Mouse (Mus musculus) fibroblast of lung, adult 2 months (primary cell): Measurements from ENCODE around the gene Pdzd7.
A peak's percentile ranks its signal among the peaks of the same experiment; 100 is the strongest.

Source experiments
- DNase-seq: peaks from one replicate; pipeline ENCODE4 v3.0.0-alpha.2; 2011; ENCODE audit warnings: low read depth

The Pdzd7 gene

DNA sequence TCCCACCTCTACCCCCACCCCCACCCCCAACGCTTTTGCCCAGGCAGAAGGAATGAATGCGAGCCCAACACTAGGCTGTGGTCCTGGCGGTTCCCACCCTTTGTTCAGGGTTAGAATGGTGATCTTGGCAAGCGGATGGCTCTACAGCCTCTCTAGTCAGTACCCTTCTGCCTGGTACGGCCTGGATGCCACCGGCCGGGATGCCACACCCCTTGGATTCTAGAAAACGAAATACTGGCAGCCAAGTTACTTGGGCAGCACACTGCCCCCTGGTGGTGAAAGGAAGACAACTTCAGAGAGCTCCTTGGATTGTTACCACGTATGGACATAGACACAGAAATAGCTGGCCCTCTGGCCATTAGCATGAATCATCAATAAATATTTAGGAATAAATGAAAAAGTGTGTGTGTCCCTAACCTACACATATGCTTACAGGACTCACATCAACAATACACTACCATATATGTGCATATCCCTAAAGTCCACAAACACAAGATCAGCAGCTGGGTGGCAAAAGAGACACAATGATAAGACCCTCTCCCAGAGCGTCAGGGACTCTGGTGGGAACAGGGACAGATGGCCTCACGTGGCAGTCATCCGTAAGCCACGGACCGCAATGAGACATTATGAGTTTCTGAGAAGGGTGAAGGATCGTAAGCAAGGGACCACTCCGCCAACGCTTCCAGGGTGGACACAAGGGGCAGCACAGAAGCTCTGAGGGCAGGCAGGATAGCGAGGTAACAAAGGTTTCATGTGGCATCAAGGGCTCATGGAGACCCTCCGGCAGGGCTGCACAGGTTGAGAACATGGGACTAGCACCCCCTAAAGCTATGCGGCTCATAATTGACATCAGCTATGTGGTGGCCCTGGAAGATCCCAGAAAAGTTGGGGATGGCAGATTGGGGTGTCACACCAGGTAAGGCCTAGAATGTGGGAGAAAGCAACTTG lies 14.5 kb downstream of the Pdzd7 start:
- no peak for DNase-seq

DNA sequence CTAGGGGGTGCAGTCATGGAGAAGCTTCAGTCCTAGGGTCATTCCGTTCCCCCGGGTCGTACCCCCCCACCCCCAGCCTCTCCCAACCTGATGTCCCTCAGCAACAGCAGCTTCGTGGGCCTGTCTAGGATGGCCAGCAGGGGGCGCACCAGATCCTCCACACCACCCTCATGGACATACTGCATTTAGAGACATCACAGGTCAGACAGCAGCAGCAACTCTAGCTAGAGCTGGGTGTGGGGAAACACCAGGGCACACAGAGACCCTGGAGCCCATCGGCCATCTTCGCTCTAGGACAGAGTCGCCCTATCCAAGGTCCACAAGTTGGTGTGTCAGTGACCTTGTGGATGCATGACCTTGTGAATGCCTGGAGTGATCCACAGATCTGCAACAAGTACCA lies 15.4 kb downstream of the Pdzd7 start:
- DNase-seq, result no peak

DNA sequence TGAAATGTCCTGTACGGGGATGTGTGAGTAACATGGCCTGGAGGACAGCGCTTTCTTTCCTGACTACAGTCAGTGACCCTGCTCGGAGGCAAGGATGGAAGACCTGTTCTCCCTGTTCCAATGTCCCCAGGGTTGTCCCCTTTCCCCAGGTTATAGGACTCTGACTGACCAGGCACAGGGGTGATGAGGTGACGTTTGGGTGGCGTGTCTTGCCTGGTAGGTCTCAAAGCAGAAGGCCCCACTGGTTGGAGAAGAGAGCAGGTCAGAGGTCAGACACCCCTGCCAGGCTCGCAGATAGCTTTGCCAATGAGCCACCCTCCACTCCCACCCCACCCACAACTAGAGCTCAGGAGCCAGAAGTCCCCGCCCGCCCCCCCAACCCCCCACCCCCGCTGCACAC lies 15.9 kb downstream of the Pdzd7 start:
- no peak for DNase-seq

DNA sequence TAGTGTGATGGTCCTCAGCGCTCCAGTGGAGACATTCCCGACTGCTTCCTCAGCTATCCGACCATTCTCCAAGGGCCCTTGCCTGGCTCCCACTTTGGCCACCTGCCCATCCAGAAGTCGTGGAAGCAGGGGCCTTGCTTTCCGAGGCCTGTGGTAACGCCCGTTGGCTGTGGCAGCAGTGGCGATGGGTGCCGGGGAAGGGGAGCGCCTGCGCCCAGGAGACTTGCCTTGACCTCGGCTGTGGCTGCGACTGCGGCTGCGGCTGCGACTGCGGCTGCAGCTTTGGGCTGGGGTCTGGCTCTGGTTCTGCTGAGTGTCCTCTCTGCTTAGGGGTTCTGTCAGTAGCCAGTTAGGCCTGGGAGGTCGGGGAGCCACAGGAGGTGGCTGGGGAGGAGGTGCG lies 16.8 kb downstream of the Pdzd7 start:
- no peak for DNase-seq

DNA sequence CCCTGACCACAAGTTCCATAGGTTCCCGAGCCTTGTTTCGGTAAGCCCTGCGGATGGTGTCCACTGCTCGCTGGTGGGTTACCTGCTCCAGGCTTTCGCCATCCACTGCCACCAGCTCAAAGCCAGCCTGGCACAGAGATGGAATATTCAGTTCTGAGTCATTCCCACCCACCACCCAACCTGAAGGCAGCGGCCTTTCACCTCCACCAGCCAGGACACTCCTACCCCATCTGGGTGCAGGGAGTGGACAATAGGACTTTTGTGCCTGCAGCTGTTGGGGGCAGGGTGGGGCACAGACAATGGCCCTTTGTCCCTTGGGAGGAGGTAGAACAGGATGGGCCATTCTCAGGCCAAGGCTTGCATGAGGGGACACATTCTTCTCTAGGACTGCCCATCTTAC lies 17.7 kb downstream of the Pdzd7 start:
- DNase-seq, result no peak

DNA sequence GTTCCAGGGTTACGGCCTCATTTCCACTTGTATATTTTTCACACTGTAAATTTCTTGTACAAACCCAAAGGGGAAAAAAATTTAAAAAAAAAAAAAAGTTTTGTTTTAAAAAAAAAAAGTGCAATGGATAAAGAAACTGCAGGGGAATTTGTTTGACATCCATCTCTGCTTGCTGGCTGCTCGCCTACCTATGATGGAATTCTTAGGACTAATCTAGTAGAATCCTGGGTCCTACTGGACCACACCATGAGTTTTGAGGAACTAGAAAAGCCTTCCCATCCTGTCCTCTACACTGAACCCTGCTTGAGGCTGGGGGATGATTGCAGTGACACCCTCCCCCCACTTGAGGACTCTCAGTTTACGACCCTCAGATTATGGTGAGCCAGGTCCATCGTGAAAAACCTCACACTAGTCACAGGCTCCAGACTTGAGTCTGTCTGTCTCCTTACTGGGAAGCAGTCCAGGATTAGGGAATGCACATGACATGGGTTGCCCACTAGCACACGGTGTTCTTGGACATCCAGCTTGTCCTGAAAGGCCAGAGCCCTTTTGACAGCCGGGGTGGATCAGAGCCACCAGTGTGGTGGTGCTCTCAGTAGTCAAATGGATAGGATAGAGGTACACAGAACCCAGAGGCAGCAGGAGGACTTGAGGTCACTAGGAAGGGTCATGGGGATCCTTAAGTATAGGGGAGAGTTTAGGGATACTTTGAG lies 18.4 kb downstream of the Pdzd7 start:
- DNase-seq, result no peak

DNA sequence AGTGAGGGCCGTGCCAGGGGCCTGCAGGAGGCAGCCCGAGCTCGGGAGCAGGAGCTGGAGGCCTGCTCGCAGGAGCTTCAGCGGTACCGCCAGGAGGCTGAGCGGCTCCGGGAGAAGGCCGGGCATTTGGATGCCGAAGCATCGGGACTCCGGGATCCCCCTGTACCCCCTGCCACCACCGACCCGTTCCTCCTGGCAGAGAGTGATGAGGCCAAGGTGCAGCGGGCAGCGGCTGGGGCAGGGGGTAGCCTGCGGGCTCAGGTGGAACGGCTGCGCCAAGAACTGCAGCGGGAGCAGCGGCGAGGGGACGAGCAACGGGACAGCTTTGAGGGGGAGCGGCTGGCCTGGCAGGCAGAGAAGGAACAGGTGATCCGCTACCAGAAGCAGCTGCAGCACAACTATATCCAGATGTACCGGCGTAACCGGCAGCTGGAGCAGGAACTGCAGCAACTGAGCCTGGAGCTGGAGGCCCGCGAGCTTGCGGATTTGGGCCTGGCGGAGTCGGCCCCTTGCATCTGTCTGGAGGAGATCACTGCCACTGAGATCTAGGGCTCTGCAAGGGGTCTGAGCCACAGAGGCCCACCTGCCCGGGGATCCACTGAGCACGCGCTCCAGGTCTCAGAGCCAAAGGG lies 19.5 kb downstream of the Pdzd7 start:
- no peak for DNase-seq

DNA sequence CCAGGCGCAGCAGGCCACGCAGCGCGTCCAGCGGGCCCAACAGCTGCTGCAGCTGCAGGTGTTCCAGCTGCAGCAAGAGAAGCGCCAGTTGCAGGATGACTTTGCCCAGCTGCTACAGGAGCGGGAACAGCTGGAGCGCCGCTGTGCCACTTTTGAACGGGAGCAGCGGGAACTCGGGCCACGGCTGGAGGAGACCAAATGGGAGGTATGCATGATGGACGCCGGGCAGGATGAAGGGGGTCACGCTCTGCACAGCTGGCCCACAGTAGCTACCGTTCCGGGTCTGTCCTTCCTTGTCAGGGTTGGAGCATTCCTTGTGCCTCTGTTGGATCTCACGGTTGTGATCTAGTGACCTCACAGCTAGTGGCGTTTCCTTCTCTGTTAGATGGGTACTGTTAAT lies 20.7 kb downstream of the Pdzd7 start:
- no peak for DNase-seq

DNA sequence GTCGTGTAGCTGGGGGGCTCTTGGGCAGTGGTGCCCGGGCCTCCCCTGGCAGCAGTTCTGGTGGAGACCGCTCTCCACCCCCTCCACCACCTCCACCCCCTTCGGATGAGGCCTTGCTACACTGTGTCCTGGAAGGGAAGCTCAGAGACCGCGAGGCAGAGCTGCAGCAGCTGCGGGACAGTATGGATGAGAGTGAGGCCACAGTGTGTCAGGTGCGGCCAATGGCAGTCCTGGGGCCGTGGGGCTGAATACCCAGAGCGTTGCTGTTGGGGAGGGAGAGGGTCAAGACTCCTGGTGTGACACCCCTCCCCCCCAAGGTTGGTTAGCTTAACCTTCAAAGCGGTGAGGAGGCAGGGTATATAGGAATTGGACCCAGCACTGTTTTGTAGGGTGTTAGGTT lies 21.5 kb downstream of the Pdzd7 start:
- DNase-seq, result no peak

DNA sequence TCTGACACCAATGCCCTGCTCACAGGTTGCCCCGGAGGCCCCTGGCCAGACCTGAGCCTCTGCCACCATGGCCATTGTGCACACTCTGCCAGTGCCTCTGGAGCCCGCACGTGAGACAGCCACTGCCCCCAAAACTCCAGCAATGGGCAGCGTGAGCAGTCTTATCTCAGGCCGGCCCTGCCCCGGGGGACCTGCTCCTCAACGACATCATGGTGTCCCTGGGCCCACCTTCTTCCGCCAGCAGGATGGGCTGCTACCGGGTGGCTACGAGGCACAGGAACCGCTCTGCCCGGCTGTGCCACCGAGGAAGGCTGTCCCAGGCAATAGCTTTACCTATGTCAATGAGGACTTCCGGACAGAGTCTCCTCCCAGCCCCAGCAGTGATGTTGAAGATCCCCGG lies 24.2 kb downstream of the Pdzd7 start:
- no peak for DNase-seq

DNA sequence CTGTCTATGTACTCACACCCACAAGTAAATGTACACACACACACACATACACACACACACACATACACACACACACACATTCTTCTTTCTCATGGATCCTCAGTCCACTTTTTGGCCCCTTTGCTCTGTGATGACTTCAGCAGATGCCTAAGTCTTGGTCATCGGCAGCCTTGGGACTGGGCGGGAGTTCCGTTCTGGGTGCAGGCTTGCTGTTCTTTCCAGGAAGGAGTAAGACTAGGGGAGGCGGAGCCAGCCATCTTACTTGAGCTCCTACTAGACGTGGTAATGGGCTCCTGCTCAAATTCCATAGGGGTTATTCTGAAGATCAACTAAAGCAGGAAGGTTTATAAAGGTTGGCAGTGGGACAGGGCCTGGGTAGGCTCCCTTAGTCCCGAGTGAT lies 25.2 kb downstream of the Pdzd7 start:
- no peak for DNase-seq

DNA sequence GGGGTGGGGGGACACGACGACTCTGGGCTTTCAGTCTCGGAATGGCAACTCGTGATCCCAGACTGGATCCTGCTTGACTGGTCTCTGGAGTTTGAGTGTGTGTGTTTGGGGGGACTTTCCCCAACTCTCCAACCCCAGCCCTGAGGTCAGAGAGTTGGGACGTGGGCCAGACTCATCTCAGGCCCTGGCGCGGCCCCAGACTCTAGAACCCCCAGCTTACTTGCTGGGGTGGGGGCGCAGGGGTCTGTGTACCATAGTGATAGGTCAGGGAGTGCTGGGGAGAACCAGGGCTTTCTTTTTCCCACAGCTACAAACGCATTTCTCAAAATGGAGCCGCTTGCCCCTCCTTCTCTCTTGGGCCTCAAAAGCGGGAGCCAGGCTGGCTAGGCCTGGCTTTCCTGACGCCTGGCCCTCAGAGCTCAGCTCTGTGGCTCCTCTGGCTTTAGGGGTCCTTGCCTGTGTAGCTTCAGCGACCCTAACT lies 27.1 kb downstream of the Pdzd7 start:
- DNase-seq, result no peak

DNA sequence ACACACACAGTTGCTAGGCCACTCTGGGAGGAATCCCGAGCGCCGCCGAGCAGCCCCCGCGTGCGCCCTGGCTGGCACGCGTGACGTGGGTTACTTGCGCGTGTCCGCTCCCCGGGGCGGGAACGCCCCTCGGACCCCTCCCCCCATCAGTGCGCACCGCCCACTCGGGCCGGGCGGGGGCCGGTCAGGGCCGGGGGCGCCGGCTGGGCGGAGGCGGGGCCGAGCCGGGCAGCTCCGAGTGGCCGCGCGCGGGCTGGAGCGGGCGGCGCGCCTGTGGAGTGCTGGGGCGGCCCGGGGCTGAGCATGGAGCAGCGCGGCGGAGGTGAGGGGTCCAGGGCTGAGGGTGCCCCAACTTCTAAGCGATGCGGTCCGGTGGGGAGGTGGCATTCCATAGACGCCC lies 27.6 kb downstream of the Pdzd7 start:
- DNase-seq, result no peak

DNA sequence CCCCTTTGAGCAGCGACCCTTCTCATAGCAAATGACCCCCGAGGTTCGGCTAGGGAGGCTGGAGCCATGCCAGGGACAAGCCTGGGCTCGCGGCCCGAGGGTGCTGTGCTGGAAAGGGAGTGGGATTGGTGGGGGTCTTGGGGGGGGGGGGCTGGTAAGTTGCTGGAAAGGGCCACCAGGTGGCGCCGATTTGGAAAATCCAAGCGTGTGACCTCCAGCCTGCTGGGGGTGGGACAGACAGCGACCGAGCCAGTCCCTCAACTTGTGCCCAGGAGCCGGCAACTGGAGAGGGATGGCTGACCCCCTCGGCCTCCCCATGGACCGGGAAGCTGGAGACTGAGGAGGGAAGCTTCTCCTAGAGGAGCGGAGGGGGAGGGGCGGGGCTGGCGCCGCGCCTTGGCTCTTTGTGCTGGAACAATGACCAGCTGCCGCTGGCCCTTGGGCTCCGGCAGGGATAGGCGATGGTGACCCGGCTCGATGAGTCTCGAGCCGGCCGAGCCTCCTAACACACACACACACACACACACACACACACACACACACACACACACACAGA lies 28.2 kb downstream of the Pdzd7 start:
- DNase-seq, result no peak

DNA sequence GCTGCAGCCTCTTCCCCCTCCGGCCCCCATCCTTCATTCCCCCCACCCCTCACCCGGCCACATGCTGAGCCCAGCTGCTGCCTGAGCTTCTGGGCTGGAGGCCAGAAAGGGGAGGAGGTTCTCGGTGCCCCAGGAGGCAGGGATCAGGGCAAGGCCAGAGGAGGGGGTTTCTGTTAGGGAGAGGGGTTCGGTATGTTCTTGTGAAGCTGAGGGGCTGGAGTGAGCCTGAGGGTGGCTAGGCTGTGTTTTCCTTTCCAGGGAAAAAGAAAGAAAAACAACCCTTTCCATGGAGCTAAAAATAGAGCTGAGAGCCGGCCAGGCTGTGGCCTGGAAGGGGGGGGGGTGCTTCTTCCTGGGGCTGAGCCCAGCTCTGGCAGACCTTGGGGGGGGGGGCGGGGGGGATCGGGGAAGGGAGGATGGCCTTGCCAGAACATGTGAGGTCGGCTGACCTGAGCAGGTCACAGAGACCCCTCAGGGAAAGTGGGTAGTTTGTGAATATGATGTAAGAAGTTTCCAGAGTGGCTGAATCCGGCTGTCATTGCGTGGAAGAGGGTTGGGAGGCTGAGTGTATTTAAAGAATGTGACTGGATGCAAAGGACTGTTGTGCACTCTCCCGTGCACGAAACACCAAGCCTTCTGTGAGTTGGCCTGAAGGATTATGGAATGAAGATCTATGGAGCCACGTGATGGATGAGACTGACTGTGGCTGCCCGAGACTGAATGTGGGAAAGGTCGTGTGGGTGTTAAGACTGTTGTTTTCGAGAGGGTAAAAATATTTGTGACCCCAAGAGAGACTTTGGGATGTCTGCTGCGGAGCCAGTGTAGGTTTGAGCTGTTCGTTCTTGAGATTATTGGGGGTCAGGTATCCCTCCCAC lies 28.9 kb downstream of the Pdzd7 start:
- peak; percentile 80 for DNase-seq

DNA sequence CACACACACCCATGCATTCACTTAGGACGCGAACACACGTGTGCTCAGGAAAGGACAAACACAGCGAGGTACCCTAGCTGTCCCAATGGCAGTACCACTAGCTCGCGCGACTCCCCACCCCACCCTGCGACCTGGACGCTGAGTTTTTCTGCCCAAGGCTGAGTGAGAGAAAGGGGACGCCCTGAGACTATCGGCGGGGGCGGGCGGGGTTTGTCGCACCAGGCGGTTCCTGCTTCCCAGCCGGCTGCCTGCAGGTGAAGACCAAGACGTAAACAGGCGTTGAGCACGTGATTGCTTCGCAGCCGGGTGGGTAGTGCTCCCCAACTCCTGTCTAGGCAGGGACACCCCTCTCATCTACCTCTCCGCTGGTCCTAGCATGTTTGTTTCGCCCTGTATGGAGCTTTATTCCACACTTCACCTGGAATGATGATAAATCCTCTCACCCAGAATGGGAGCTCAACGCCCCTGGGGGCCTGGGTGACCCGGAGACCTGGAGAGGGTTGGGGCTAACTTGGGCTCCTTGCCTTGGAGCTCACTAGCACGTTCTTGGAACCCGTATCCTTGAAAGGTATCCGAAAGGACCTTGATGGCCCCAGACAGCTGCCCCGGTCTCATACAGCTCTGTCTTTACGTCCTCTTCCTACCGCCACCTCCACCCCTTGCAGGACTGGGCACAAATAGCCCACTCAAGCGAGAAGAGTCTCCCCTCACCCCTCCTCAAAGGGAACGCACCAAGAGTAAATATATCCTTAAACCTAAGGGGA lies 29.8 kb downstream of the Pdzd7 start:
- no peak for DNase-seq

DNA sequence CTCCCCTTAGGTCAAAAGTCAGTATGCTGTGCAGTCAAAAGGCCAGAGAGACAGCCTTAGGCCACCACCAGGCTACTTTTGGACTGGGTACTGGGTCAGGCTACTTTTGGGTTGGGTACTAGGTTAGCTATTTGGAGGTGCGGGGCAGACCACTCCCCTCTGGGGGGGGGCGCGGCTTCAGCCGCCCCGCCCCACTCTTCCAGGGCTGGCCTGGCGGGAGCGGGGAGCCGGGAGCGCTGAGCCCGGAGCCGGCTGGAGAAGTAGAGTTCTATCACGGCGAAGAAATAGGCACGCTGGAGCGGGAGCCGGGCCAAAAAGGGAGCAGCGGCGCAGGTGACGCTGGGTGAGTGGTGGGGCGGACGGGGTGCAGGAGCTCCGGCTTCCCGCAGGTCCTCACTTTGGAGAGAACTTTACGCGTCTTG lies 30.5 kb downstream of the Pdzd7 start:
- no peak for DNase-seq

DNA sequence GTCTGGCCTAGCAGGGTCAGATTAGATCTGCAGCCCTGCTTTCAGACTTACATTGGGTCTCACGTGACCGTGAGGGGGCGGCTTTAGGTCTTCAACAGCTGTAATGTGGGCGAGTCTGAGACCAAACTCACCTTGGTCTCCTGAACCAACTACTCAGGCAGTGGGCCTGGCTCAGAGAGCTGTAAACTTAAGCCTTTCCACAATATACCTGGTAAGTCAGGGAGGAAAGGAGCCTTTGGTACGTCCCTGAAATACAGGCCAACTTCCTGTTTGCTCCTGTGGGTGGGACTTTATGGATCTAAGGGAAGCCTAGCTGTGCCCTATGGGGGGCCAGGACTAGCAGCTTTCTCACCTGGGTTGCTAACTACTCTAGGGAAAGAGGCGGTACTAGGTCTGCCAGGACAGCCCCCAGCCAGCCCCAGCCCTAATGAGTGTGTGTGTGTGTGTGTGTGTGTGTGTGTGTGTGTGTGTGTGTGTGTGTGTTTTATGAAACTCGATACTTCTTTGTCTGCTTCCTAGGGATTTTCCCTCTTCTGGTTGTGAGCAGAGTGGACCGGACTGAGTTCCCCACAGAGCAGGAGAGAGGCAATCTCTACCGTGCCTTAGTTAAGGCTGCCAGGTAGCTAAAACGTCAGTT lies 31.1 kb downstream of the Pdzd7 start, which contains the start of gene Lzts2:
Gene Lzts2, plus strand, starts transcription at position 80 of the 637 bp plus-strand sequence.
- no peak for DNase-seq

DNA sequence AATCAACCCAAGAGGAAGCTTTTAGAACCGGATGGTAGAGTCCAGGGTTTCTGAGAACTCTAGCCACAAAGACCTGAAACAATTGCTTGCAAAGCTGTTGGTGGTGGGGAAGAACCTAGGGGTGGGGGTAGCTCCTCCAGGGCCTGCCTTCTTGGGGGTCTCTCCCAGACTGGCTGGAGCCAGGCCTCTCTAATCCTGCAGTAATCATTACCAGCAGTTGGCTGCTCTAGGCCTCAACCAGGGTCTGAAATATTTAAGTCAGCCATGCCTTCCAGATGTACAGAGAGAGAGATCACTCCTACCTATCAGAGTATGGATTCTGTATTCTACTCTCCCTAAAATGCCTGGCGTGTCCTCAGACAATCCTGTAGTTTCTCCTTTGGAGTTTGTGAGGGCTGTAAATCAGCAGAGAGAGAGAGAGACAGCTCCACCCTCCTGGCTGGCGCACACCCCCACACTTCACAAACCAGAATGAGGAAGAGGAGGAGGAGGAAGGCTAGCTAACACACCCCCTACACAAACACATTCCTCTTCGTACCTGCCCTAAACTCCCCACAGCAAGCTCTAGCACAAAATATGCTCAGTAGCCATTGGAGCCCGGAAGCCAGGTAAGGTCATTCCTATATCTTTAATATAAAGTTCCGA lies 31.8 kb downstream of the Pdzd7 start:
- DNase-seq, result no peak

DNA sequence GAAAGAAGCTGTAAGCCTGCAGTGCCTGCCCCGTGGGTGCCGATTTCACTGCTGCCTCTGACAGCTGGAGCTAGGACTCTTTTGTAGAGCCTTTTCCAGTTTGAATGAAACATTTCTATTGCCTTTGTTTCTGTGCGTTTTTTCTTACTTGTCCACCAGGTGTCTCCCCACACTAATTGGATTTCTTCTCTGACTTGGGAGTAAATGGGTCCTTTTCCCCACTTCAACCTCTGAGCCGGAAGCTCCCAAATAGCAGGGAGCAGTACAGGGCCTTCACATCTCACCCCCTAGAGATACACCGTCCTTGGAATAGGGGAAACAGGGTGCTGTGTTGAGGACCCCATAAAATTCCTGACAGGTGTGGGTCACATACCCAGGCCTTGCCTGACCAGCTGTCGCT lies 32.9 kb downstream of the Pdzd7 start:
- DNase-seq, result no peak
